Mouse (Mus musculus) mature B cell (primary cell): ENCODE measurements around the gene Psd.

Source experiments
- in situ Hi-C: fragments of 300-500 bp; cut with MboI; formaldehyde crosslinking; loops from 2 replicates; pipeline ENCODE4 v1.14.3; 2019

The Psd gene

GRCm38 (mm10) chr19:46306751-46307289 is 20.1 kb downstream of the Psd start:
- in situ Hi-C loops: no loop called here

- in situ Hi-C loops: no loop called here
Measured at GRCm38 (mm10) chr19:46306268-46306610, 20.7 kb downstream of the Psd start.

- in situ Hi-C loops: no loop called here
Measured at GRCm38 (mm10) chr19:46305432-46306267, 21.3 kb downstream of the Psd start.

- in situ Hi-C loops: no loop called here
Measured at GRCm38 (mm10) chr19:46304908-46305333, 22.0 kb downstream of the Psd start.

GRCm38 (mm10) chr19:46304216-46304841 is 22.6 kb downstream of the Psd start, which contains the start of gene Nfkb2:
TSS of gene Nfkb2 (plus strand) at chr19:46304320.
- in situ Hi-C loops: no loop called here

GRCm38 (mm10) chr19:46303251-46304215 is 23.4 kb downstream of the Psd start:
- in situ Hi-C loops: no loop called here

- in situ Hi-C loops: no loop called here
Measured at GRCm38 (mm10) chr19:46302551-46302950, 24.4 kb downstream of the Psd start.

GRCm38 (mm10) chr19:46300294-46301045 is 26.5 kb downstream of the Psd start:
- in situ Hi-C loops: no loop called here

- in situ Hi-C loops: no loop called here
Measured at GRCm38 (mm10) chr19:46296938-46297337, 30.0 kb downstream of the Psd start.

- in situ Hi-C loops: no loop called here
Measured at GRCm38 (mm10) chr19:46290535-46291105, 36.3 kb downstream of the Psd start.

- in situ Hi-C loops: no loop called here
Measured at GRCm38 (mm10) chr19:46287566-46287965, 39.4 kb downstream of the Psd start.

- in situ Hi-C loops: no loop called here
Measured at GRCm38 (mm10) chr19:46286926-46287325, 40.0 kb downstream of the Psd start.

- in situ Hi-C loops: no loop called here
Measured at GRCm38 (mm10) chr19:46286047-46286446, 40.9 kb downstream of the Psd start.

- in situ Hi-C loops: no loop called here
Measured at GRCm38 (mm10) chr19:46285631-46286030, 41.3 kb downstream of the Psd start.

GRCm38 (mm10) chr19:46284686-46285085 is 42.3 kb downstream of the Psd start:
- in situ Hi-C loops: no loop called here

GRCm38 (mm10) chr19:46282081-46282849 is 44.7 kb downstream of the Psd start:
- in situ Hi-C loops: no loop called here

- in situ Hi-C loops: no loop called here
Measured at GRCm38 (mm10) chr19:46275307-46275706, 51.6 kb downstream of the Psd start.

- in situ Hi-C loops: no loop called here
Measured at GRCm38 (mm10) chr19:46264762-46265161, 62.2 kb downstream of the Psd start.
